8 mouse cellular contexts compared by ENCODE assay signal in the genomic region with DNA sequence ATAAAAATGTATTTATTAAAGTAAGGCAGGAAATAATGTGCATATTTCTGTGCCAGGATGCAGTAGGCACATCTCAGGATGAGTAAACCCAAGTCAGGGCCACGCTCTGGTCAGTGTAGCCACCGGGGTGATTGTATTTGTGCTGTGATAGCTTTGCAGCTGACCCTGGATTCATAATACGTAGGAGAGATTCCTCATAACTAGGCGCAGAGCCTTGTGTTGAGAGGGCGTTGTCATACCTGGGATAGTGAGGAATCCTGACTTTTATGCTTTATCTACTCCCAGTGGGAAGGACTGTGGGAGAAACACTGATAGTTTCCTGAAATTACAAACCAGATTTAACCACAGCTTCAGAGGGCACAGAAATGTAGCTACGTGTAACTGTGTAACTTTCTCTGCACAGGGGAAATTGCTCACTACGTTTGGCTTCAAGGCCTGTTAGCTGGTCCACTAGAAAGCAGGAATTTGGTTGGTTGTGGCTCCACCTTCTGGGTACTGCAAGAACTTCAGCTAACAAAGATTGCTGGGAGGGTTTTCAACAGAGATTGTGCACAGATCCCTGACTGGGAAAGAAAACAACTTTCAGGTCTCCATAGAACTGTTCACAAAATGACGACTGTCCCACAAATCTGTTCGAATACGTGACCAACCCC.
DNase-seq lines count a peak whose midpoint lies in the region; ATAC-seq and TF ChIP-seq lines count a peak whose summit lies in the region.
"Had no signal": no experiment of that assay in that cellular context is flagged by ENCODE, and none has a peak within 500 bp of the region (broad histone marks: within the 10 kb centered on the region; RNA-seq: fewer than 3 reads in every experiment).

No protein-coding gene starts in this region.

- H3K27ac ChIP-seq in forebrain, embryonic 11.5 days (ENCODE audit: low read depth, low read length) = no peak overlapping the region
- H3K27ac ChIP-seq: lung, embryonic 15.5 days had no signal

- no peaks in the 10 kb centered on the region for H3K9me3 ChIP-seq in forebrain, embryonic 11.5 days (ENCODE audit: control insufficient read depth, low read length)
- H3K9me3 ChIP-seq: lung, embryonic 15.5 days had no signal

- no peak for TF ChIP-seq POLR2A in brain, embryonic 14.5 days (IDR thresholded peaks at IDR 0.05; ENCODE audit: borderline replicate concordance, extremely low read depth, insufficient read depth, insufficient read length, poor library complexity, severe bottlenecking)

- H3K9ac ChIP-seq in forebrain, embryonic 11.5 days (ENCODE audit: low read length) = no peak overlapping the region
- H3K9ac ChIP-seq: lung, embryonic 15.5 days had no signal

- H3K4me2 ChIP-seq in forebrain, embryonic 11.5 days (ENCODE audit: low read depth, low read length, severe bottlenecking) = no peak overlapping the region
- H3K4me2 ChIP-seq: lung, embryonic 15.5 days had no signal

- H3K4me3 ChIP-seq in forebrain, embryonic 11.5 days (ENCODE audit: low read depth, low read length) = no peak overlapping the region
- H3K4me3 ChIP-seq: lung, embryonic 15.5 days had no signal

- no peaks in the 10 kb centered on the region for H3K36me3 ChIP-seq in forebrain, embryonic 11.5 days (ENCODE audit: control insufficient read depth, insufficient read depth, low read length)
- H3K36me3 ChIP-seq: lung, embryonic 15.5 days had no signal

- DNase-seq in MEL-GATA-1-ER (ENCODE audit: extremely low read depth, low read depth) = peak; percentile 61
- peak; percentile 91 for DNase-seq in brain, embryonic 14.5 days (ENCODE audit: low read depth)
- DNase-seq in forebrain, embryonic 11.5 days (ENCODE audit: low spot score) = peak; percentile 77
- peak; percentile 83 for DNase-seq in heart, postnatal 4 days
- DNase-seq in layer of hippocampus, adult 18-20 months (ENCODE audit: low spot score in 2 of 2) = peak; percentile 71 to 91
- DNase-seq in lung, adult 18-20 months = peak; percentile 8 to 14
- DNase-seq in retina, postnatal 1 day = peak; percentile 84

- H3K27me3 ChIP-seq in forebrain, embryonic 11.5 days (ENCODE audit: control insufficient read depth, insufficient read depth, low read length) = no peaks in the 10 kb centered on the region
- H3K27me3 ChIP-seq: lung, embryonic 15.5 days had no signal

- TF ChIP-seq CTCF in brain, embryonic 14.5 days (IDR thresholded peaks at IDR 0.05; ENCODE audit: borderline replicate concordance, extremely low read depth, insufficient read depth, insufficient read length) = peak; percentile 85; the same call in 1 of the 2 replicates

- 53% methylated on average over 10 of the region's 10 CpGs for WGBS in forebrain, embryonic 11.5 days

- no peaks in the 10 kb centered on the region for H3K4me1 ChIP-seq in forebrain, embryonic 11.5 days (replicated peaks; ENCODE audit: control insufficient read depth, insufficient read depth, low read length)
- H3K4me1 ChIP-seq: lung, embryonic 15.5 days had no signal

- ATAC-seq in forebrain, embryonic 11.5 days (replicated peaks; ENCODE audit: low FRiP score) = peak; percentile 72; the same call in 1 of the 2 replicates

Comparison
In these comparisons a context has a peak if more than half of its experiments do, and no peak if none do; other contexts are left out.
1. DNase-seq: peak in every context shown above with its lines; median percentile 91 in brain, embryonic 14.5 days; 84 in retina, postnatal 1 day; 83 in heart, postnatal 4 days; 81 in layer of hippocampus, adult 18-20 months; 77 in forebrain, embryonic 11.5 days; 61 in MEL-GATA-1-ER; 11 in lung, adult 18-20 months.